Mouse (Mus musculus): ENCODE measurements around the gene CK137956.

CK137956 gene

GRCm38 (mm10) chr4:127970901-127971868 is at the start of gene CK137956:
Gene CK137956 (minus strand): TSS chr4:127970951.
- DNase-seq: no peak

- DNase-seq: peak; percentile 50
These were observed 48.7 kb upstream of the CK137956 start for GRCm38 (mm10) chr4:128019465-128019864.

- no peak for DNase-seq
These were observed 34.2 kb upstream of the CK137956 start for GRCm38 (mm10) chr4:128004797-128005452.

DNA sequence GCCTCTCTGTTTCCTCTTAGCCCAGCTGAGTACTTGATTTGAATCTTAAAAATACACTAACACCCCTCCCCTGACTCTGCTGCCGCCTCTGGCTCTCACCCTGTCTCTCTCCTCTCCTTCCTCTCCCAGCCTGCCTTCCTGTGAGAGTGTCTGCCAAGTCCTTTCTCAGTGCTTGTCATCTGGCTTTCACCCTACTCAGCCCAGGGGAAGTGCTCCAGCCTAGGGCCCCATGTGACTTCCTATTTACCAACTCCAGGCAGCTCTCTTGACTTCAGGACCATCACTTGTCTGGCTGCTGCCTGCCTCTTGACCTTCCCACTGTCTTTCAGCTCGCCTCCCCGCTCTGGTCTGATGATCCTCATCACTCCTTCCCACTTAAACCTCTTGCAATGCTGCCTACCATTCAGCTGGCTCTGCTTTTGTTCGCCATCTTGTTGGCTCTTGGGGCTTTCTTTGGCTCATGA is 31.9 kb upstream of the CK137956 start:
- DNase-seq: peak; percentile 58

GRCm38 (mm10) chr4:127999281-127999680 is 28.5 kb upstream of the CK137956 start:
- no peak for DNase-seq

DNA sequence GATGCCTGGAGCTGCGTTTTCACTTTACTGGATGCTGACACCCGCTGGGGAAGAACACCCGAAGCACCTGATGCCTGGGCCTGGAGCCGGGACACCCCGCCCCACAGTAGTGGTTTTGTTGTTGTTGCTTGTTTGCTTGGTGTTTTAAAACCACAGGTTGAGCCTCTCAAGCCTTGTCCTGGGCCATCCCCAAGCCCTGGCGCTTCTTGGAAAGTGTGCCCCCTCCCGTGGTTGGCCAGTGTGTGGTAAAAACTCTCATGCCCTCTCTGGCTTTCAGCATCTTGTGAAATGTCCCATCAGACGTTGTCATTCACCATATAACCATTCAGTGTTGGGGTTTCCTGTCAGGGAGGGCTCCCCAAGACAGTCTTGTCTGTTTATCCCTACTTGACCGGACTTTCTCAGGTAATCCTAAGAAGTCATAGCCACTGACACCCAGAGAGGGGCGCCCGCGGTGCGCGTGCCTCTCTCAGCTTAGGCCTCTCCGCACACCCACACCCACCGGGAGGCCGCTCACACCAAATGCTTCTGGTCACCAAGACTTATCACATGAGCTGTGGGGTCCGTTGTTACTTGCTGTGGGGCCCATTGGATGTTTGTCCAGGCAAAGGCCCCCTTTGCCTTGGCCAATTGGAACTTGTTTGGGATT is 18.7 kb upstream of the CK137956 start:
- DNase-seq: peak; percentile 46

DNA sequence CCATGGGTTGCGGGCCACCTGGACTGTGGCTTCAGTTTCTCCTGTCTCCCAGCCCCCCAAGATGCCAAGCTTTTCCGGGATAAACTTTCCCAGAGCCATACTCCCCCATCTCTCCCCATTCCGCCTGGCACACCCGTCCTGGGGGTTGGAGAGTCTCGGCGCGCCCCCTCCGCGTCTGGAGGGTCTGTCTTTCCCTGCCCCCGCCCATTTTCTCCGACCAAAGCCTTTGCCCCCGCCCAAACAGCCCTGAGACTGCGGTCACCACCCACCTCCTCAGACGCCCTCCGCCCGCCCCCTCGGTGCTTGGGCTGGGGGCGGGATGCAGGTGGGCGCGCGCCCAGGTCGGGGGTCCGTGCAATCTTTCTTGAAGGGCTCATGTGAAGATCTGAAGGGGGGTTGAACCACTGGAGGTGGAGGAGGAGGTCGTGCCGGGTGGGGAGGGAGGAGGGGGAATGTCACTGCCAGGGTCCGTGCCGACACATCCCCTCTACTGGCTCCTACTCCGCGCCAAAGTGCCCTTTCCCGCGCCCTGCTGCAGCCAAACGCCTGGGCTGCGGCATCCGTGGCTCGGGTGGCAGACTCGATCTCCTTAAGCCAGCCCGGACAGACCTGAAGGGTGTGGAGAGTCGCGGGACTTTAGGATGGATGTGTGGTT is 17.9 kb upstream of the CK137956 start:
- no peak for DNase-seq

- DNase-seq: peak; percentile 63
These were observed 17.2 kb upstream of the CK137956 start, which contains the start of gene Csmd2 for GRCm38 (mm10) chr4:127987784-127988455. Gene Csmd2 (plus strand): TSS chr4:127987857.

DNA sequence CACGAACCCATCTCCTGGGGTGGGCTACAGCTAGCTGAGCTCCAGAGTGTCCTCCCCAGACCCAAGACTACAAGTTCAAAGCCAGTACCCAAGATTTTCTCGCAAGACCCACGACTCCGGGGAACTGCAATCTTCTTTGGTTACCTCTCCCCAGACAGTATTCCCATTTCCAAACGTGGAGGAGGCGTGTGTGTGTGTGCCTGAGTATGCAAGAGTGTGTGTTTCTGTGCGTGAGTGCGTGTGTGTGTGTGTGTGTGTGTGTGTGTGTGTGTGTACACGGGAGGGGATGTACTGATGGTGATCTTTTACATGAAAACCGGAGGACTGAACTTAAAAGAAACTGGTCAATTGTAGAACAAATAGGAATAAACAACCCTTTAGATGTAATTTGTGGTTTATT is 16.5 kb upstream of the CK137956 start:
- DNase-seq: peak; percentile 25

- DNase-seq: peak; percentile 40
These were observed 15.8 kb upstream of the CK137956 start for GRCm38 (mm10) chr4:127986491-127987075.

DNA sequence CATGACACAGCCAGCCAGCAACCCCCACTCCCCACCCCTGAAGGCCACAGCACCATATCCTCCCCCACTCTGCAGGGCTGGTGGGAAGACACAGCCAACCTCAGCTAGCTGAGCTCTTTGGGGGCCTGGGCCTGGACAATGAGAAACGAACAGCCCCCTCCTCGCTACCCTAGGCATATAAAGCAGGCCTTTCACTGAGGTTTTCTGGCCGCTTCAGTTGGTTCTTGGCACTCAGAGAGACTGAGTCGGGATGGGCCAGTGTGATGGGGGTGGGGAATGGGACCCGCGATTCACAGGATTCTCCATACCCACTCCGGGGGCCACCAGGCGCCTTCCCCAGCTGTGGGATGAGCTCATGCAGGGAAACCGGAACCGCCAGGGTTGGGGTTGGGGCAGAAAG is 15.1 kb upstream of the CK137956 start:
- peak; percentile 82 for DNase-seq

DNA sequence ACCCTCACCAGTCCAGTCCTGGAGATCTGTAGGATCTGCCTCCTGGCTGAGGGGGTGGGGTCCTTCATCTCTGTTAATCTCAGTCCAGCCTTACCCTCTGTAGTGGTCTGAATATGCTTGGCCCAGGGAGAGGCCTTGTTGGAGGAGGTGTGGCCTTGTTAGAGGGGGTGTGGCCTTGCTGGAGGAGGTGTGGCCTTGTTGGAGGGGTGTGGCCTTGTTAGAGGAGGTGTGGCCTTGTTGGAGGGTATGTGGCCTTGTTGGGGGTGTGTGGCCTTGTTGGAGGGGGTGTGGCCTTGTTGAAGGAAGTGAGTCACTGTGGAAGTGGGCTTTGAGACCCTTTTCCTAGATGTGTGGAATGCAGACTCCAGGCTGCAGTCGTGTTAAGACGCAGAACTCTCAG is 13.7 kb upstream of the CK137956 start:
- no peak for DNase-seq

- DNase-seq: no peak
These were observed 10.4 kb upstream of the CK137956 start for GRCm38 (mm10) chr4:127981125-127981524.

- DNase-seq: no peak
These were observed 2.2 kb upstream of the CK137956 start for GRCm38 (mm10) chr4:127972976-127973375.

DNA sequence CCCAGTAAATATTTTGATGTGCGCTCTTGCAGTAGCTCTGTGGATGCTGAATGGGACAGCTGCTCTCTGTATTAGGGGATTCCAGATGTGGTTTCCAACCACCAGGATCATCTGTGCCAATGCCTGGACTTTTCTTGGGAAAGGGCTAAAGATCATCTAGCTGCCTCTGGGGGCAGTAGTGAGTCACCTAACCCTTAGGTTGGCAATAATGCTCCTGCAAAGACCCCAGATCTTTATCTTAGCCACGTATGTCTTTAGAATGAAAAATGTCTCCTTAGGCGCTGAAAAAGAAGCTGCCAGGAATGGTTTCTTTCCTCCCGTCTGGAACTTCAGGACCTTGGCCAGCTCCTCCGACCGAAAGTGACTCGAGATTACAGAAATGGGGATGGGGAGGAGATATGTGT is 731 bp downstream of the CK137956 start:
- no peak for DNase-seq

- no peak for DNase-seq
These were observed 1.6 kb downstream of the CK137956 start for GRCm38 (mm10) chr4:127969101-127969500.

- no peak for DNase-seq
These were observed 17.6 kb downstream of the CK137956 start for GRCm38 (mm10) chr4:127953006-127953710.

DNA sequence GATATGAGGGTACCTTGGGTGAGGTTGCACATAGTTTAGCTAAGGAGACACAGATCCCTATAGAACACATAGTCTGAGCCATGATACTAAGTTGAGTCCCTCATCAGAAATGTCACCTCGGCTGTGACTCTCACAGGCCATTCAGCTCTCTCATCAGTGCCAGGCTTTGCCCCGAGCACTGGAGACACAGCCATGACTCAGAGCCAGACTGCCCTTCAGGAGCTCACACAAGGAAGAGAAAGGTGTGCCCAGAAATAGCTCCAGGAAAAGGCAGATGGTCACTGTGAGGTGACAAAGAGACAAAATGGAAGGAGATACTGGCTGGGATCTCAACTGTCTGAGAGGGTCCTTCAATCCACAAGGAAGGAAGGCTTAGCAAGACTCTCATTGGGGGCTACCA is 23.1 kb downstream of the CK137956 start:
- DNase-seq: no peak

DNA sequence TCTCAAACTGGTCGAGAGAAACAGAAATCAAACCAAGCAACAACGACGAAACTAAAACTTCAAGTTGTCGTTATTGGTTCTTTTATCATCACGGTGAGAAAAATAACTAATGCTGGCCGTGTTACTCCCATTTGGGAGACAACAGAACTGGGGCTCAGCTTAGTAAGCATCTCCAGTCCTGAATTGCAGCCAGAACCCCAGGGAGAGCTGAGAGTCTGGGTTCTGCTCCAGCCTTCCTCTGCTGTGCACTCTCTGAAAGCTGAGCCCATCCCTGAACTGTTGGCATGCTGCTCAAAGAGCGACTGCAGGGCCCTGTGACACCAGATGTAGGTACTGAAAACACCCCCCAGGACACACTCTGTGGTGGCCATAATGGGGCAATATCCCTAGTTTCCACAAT is 33.3 kb downstream of the CK137956 start:
- no peak for DNase-seq

DNA sequence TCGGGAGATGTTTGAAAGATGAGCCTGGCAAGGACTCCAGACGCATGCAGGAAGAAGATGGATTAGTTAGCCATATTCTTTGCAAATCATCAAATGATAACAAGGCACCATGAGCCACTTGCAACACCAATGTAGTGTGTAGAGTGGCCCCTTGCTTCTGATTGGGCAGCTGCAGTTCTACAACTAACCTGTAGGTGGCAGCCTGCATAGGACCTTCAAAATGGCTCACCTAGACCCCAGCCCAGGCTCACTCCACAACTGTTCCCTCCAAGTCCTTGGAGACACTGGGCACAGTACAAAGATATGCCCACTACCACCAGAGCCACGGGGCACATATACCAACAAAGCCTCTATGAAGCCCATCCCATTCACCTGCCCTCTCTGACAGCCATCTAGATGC is 35.4 kb downstream of the CK137956 start:
- DNase-seq: peak; percentile 16

GRCm38 (mm10) chr4:127913551-127913950 is 57.2 kb downstream of the CK137956 start:
- no peak for DNase-seq

Measured in layer of hippocampus, adult 9-11 months (tissue).